Mouse (Mus musculus) E14TG2a.4 (cell line): ENCODE data around the gene Rapgef6.

Experiments used
- CTCF ChIP-seq: conservative IDR thresholded peaks from 2 replicates; pipeline ENCODE4 v1.5.1; 2014; ENCODE audit warnings: low read length
- NANOG ChIP-seq: IDR thresholded peaks from 2 replicates; pipeline ENCODE4 v1.6.1; 2014; ENCODE audit warnings: borderline replicate concordance, low read length, mixed read lengths

GRCm38 (mm10) chr11:54574741-54575140, 52.1 kb downstream of the Rapgef6 start:
- no peak for TF ChIP-seq CTCF
- TF ChIP-seq NANOG, result no peak
